13 mouse cellular contexts compared by ENCODE assay signal in genomic region chr9:49795881-49796280, GRCm38 (mm10). TPM values are rescaled to one million over a fixed set of nuclear protein-coding genes. Genes with fewer than 3 reads are reported as not detected.
DNase-seq lines count a peak whose midpoint lies in the region; ATAC-seq and TF ChIP-seq lines count a peak whose summit lies in the region.
"Had no signal": no experiment of that assay in that cellular context is flagged by ENCODE, and none has a peak within 500 bp of the region (broad histone marks: within the 10 kb centered on the region; RNA-seq: fewer than 3 reads in every experiment).

No protein-coding gene starts in this region.

- peak overlapping the region; percentile 91; the same call in 1 of the 2 replicates for H3K4me2 ChIP-seq in forebrain, embryonic 12.5 days
- H3K4me2 ChIP-seq in forebrain, embryonic 11.5 days (ENCODE audit: low read depth, low read length, severe bottlenecking) = no peak overlapping the region
- no peak overlapping the region for H3K4me2 ChIP-seq in midbrain, embryonic 11.5 days
- H3K4me2 ChIP-seq in midbrain, embryonic 14.5 days (ENCODE audit: low read length) = peak overlapping the region; percentile 69

- no peak for TF ChIP-seq EP300 in heart, adult 2 months (IDR thresholded peaks at IDR 0.05; ENCODE audit: insufficient read depth, low read depth, low read length)

- H3K9ac ChIP-seq in forebrain, embryonic 12.5 days = no peak overlapping the region
- H3K9ac ChIP-seq in forebrain, embryonic 11.5 days (ENCODE audit: low read length) = no peak overlapping the region
- no peak overlapping the region for H3K9ac ChIP-seq in midbrain, embryonic 11.5 days (ENCODE audit: low read length)
- H3K9ac ChIP-seq in midbrain, embryonic 14.5 days (replicated peaks; ENCODE audit: low read length) = peak overlapping the region; percentile 98; the same call in 1 of the 2 replicates
- no peak overlapping the region for H3K9ac ChIP-seq in heart, adult 2 months (ENCODE audit: low read depth, low read length)
- H3K9ac ChIP-seq: liver, embryonic 14.5 days had no signal

- H3K4me1 ChIP-seq in forebrain, embryonic 12.5 days = peaks cover 13% of the 10 kb centered on the region
- no peaks in the 10 kb centered on the region for H3K4me1 ChIP-seq in forebrain, embryonic 11.5 days (replicated peaks; ENCODE audit: control insufficient read depth, insufficient read depth, low read length)
- H3K4me1 ChIP-seq in midbrain, embryonic 10.5 days = peaks cover 24% of the 10 kb centered on the region
- H3K4me1 ChIP-seq in midbrain, embryonic 11.5 days (ENCODE audit: control insufficient read depth, insufficient read depth, low read length) = peaks cover 3% of the 10 kb centered on the region
- H3K4me1 ChIP-seq in midbrain, embryonic 14.5 days (ENCODE audit: control insufficient read depth, insufficient read depth, low read length) = peaks cover 48% of the 10 kb centered on the region
- no peaks in the 10 kb centered on the region for H3K4me1 ChIP-seq in heart, adult 2 months (ENCODE audit: control insufficient read depth, insufficient read depth, low read length)

- H3K27ac ChIP-seq in forebrain, embryonic 12.5 days = no peak overlapping the region
- no peak overlapping the region for H3K27ac ChIP-seq in forebrain, embryonic 11.5 days (ENCODE audit: low read depth, low read length)
- no peak overlapping the region for H3K27ac ChIP-seq in midbrain, embryonic 10.5 days (replicated peaks)
- no peak overlapping the region for H3K27ac ChIP-seq in midbrain, embryonic 11.5 days (ENCODE audit: low read depth, low read length)
- peak overlapping the region; percentile 98; the same call in 1 of the 2 replicates for H3K27ac ChIP-seq in midbrain, embryonic 14.5 days (replicated peaks; ENCODE audit: low read depth, low read length)
- H3K27ac ChIP-seq in heart, adult 2 months = no peak overlapping the region
- H3K27ac ChIP-seq: liver, embryonic 14.5 days had no signal

- H3K27me3 ChIP-seq in forebrain, embryonic 12.5 days = 0 out of 2 replicates have a peak, but pooled peaks cover 5% of the 10 kb centered on the region
- H3K27me3 ChIP-seq in forebrain, embryonic 11.5 days (ENCODE audit: control insufficient read depth, insufficient read depth, low read length) = no peaks in the 10 kb centered on the region
- H3K27me3 ChIP-seq in midbrain, embryonic 10.5 days (ENCODE audit: low read depth, poor library complexity, severe bottlenecking) = peaks cover 34% of the 10 kb centered on the region
- H3K27me3 ChIP-seq in midbrain, embryonic 11.5 days (ENCODE audit: control insufficient read depth, insufficient read depth, low read length) = peaks cover 2% of the 10 kb centered on the region; the same call in 1 of the 2 replicates
- H3K27me3 ChIP-seq in midbrain, embryonic 14.5 days (ENCODE audit: control insufficient read depth, insufficient read depth, low read length) = no peaks in the 10 kb centered on the region
- no peaks in the 10 kb centered on the region; the same call in 1 of the 2 replicates for H3K27me3 ChIP-seq in heart, adult 2 months (ENCODE audit: control insufficient read depth, insufficient read depth, low read length)
- H3K27me3 ChIP-seq: Patski had no signal

- no peak for TF ChIP-seq CTCF in heart, adult 2 months (IDR thresholded peaks at IDR 0.05)

- no peak for TF ChIP-seq POLR2A in heart, adult 2 months (IDR thresholded peaks at IDR 0.05; ENCODE audit: insufficient read depth, low read depth, low read length)

- WGBS in forebrain, embryonic 12.5 days = 46% methylated on average over 5 of the region's 5 CpGs
- WGBS in forebrain, embryonic 11.5 days = 58% methylated on average over 5 of the region's 5 CpGs
- WGBS in midbrain, embryonic 10.5 days = 62% methylated on average over 5 of the region's 5 CpGs
- 52% methylated on average over 5 of the region's 5 CpGs for WGBS in midbrain, embryonic 11.5 days
- WGBS in midbrain, embryonic 14.5 days = 32% methylated on average over 5 of the region's 5 CpGs
- 59% methylated on average over 5 of the region's 5 CpGs for WGBS in heart, adult 2 months

- H3K4me3 ChIP-seq in forebrain, embryonic 12.5 days (replicated peaks) = no peak overlapping the region; the same call in 1 of the 2 replicates
- H3K4me3 ChIP-seq in forebrain, embryonic 11.5 days (ENCODE audit: low read depth, low read length) = no peak overlapping the region
- peak overlapping the region; percentile 84; the same call in 1 of the 2 replicates for H3K4me3 ChIP-seq in midbrain, embryonic 10.5 days
- H3K4me3 ChIP-seq in midbrain, embryonic 11.5 days (ENCODE audit: low read depth, low read length) = no peak overlapping the region
- peak overlapping the region; percentile 94 for H3K4me3 ChIP-seq in midbrain, embryonic 14.5 days (replicated peaks; ENCODE audit: low read depth, low read length)
- H3K4me3 ChIP-seq in heart, adult 2 months = no peak overlapping the region
- H3K4me3 ChIP-seq: erythroblast, embryonic 14.5 days had no signal

- no peaks in the 10 kb centered on the region for H3K79me2 ChIP-seq in heart, adult 2 months (replicated peaks; ENCODE audit: control insufficient read depth, insufficient read depth, low read length)

- no peak for DNase-seq in forebrain, embryonic 11.5 days (ENCODE audit: low spot score)
- no peak for DNase-seq in midbrain, embryonic 10.5 days (ENCODE audit: low spot score)
- no peak for DNase-seq in midbrain, embryonic 11.5 days (ENCODE audit: low spot score, missing footprints)
- DNase-seq in midbrain, embryonic 14.5 days = peak; percentile 32
- DNase-seq in cerebellum, adult 9-11 months = no peak
- no peak for DNase-seq in adrenal gland, postnatal 14 days
- DNase-seq in heart, adult 2 months = no peak

- H3K9me3 ChIP-seq in forebrain, embryonic 12.5 days = no peaks in the 10 kb centered on the region
- H3K9me3 ChIP-seq in forebrain, embryonic 11.5 days (ENCODE audit: control insufficient read depth, low read length) = no peaks in the 10 kb centered on the region
- no peaks in the 10 kb centered on the region for H3K9me3 ChIP-seq in midbrain, embryonic 10.5 days (replicated peaks)
- H3K9me3 ChIP-seq in midbrain, embryonic 11.5 days (ENCODE audit: control insufficient read depth, low read length) = no peaks in the 10 kb centered on the region
- no peaks in the 10 kb centered on the region for H3K9me3 ChIP-seq in midbrain, embryonic 14.5 days (ENCODE audit: control insufficient read depth, low read length)
- H3K9me3 ChIP-seq: limb, embryonic 10.5 days had no signal

- no peaks in the 10 kb centered on the region for H3K36me3 ChIP-seq in forebrain, embryonic 12.5 days (replicated peaks)
- no peaks in the 10 kb centered on the region for H3K36me3 ChIP-seq in forebrain, embryonic 11.5 days (ENCODE audit: control insufficient read depth, insufficient read depth, low read length)
- H3K36me3 ChIP-seq in midbrain, embryonic 10.5 days = no peaks in the 10 kb centered on the region
- no peaks in the 10 kb centered on the region for H3K36me3 ChIP-seq in midbrain, embryonic 11.5 days (ENCODE audit: control insufficient read depth, insufficient read depth, low read length)
- H3K36me3 ChIP-seq in midbrain, embryonic 14.5 days (ENCODE audit: control insufficient read depth, insufficient read depth, low read length) = no peaks in the 10 kb centered on the region
- H3K36me3 ChIP-seq in heart, adult 2 months (ENCODE audit: control insufficient read depth, insufficient read depth, low read length) = no peaks in the 10 kb centered on the region
- H3K36me3 ChIP-seq: limb, embryonic 10.5 days had no signal

- no peak for ATAC-seq in forebrain, embryonic 12.5 days (ENCODE audit: low FRiP score)
- no peak for ATAC-seq in forebrain, embryonic 11.5 days (replicated peaks; ENCODE audit: low FRiP score)
- ATAC-seq in midbrain, embryonic 11.5 days (ENCODE audit: low FRiP score) = no peak
- ATAC-seq in midbrain, embryonic 14.5 days (ENCODE audit: low FRiP score, low TSS enrichment) = no peak

- intact Hi-C loops in heart, adult 2 months (cut with DNase I) = loop anchor here (10.0 kb wide), 1 partner anchor 379 kb away; no protein-coding TSS in a partner anchor

RNA-seq across cellular contexts. Expression of gene Ncam1, which starts 2.8 kb away (rescaled TPM):
- 132 and 161 TPM in 2 replicates for polyA plus RNA-seq in forebrain, embryonic 12.5 days (2016; fragmentation: Nextera tagmentation; extraction: Ambion mirVana)
- polyA plus RNA-seq in forebrain, embryonic 11.5 days (2014; fragmentation: Nextera tagmentation; extraction: Ambion mirVana) = 69.6 and 78.0 TPM in 2 replicates
- polyA plus RNA-seq in midbrain, embryonic 10.5 days (2016; fragmentation: Nextera tagmentation; extraction: Ambion mirVana) = 48.9 and 94.9 TPM in 2 replicates
- 107 and 109 TPM in 2 replicates for polyA plus RNA-seq in midbrain, embryonic 11.5 days (2014; fragmentation: Nextera tagmentation; extraction: Ambion mirVana)
- polyA plus RNA-seq in midbrain, embryonic 14.5 days (2014; fragmentation: Nextera tagmentation; extraction: Ambion mirVana) = 389 and 477 TPM in 2 replicates
- 40.9 and 43.6 TPM in 2 replicates for total RNA-seq in adrenal gland, postnatal 14 days (2021)
- total RNA-seq in heart, adult 2 months (2021) = 1 to 10 TPM; 4.7 to 5.4 TPM
- 4.0 and 4.1 TPM in 2 replicates for polyA plus RNA-seq in heart, adult 2 months (2012; rRNA removed)
- total RNA-seq: monocyte, adult 5-6 weeks had no signal

Comparison
In these comparisons a context has a peak if more than half of its experiments do, and no peak if none do; other contexts are left out.
1. H3K4me2 ChIP-seq: peak in forebrain, embryonic 12.5 days (single experiment) and midbrain, embryonic 14.5 days (single experiment); none in forebrain, embryonic 11.5 days (single experiment) and midbrain, embryonic 11.5 days (single experiment).
2. H3K4me3 ChIP-seq: peak in midbrain, embryonic 10.5 days (single experiment) and midbrain, embryonic 14.5 days (single experiment); none in forebrain, embryonic 12.5 days (single experiment), forebrain, embryonic 11.5 days (single experiment), midbrain, embryonic 11.5 days (single experiment) and heart, adult 2 months (single experiment).